Mouse (Mus musculus): ENCODE results near the gene Syne1. TPM values are rescaled to one million over a fixed set of nuclear protein-coding genes. Genes with fewer than 3 reads are reported as not detected.

Gene Syne1
- polyA plus RNA-seq, 1 experiment from 2014 or later: 3.6 TPM

DNA sequence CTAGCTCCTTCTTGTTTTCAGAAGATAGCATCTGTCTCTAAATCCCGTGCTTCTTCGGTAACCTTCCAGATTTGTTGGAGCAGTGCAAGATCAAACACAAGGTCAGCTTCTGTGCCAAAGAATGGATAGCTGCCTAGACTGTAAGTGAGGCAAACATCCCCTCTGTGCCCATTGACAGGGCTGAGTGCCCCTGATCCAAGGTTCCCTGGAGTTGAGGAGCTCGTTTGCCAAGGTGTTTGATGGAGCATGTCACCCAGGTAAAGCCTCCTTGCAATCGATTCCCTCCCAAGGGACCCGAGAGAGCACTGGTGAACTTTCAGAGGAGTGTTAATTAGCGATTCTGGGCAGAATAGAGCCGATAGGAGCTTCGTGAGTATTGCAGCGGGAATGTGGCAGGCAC is 523.0 kb downstream of the Syne1 start:
- ATAC-seq (ENCODE audit: low FRiP score, low TSS enrichment) (no peak), DNase-seq (ENCODE audit: low spot score) (no peak)
- Histone ChIP-seq H3K9me3 (ENCODE audit: control insufficient read depth, low read length) (no peaks in the 10 kb centered on the region), H3K4me2 (replicated peaks; ENCODE audit: low read depth) (no peak overlapping the region), H3K27me3 (ENCODE audit: control insufficient read depth, insufficient read depth, low read length) (no peaks in the 10 kb centered on the region), H3K27ac (replicated peaks) (no peak overlapping the region), H3K4me3 (ENCODE audit: low read depth, low read length) (no peak overlapping the region), H3K9ac (ENCODE audit: low read length) (no peak overlapping the region), H3K36me3 (ENCODE audit: control insufficient read depth, insufficient read depth, low read length) (no peaks in the 10 kb centered on the region; the same call in 1 of the 2 replicates), H3K4me1 (replicated peaks; ENCODE audit: control insufficient read depth, insufficient read depth) (no peaks in the 10 kb centered on the region)
- TF ChIP-seq EP300 (optimal IDR thresholded peaks at IDR 0.05) (no peak), CTCF (IDR thresholded peaks at IDR 0.05; ENCODE audit: low read depth) (no peak)
- 84% methylated on average over 9 of the region's 9 CpGs for WGBS

DNA sequence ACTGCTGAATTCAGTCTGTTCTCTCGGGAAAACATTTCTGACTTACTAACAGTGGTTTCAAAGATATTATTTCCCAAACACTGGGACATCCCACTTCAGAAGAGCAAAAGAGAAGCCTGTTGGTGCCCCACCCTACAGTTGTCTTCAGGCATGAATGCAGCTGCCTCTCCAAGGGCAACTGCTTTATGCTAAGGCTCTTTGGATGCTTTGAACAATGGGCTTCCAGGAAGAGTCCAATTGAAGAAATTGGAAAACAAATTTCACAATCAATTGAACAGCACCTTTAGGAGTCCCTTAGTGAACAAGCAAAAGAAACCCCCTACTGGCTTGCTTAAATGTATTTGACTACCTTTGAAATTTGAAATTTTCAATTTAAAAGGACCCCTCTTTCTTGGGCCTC is 524.1 kb downstream of the Syne1 start:
- Histone ChIP-seq H3K9ac (ENCODE audit: low read length) (no peak overlapping the region), H3K27me3 (ENCODE audit: control insufficient read depth, insufficient read depth, low read length) (no peaks in the 10 kb centered on the region), H3K27ac (replicated peaks) (no peak overlapping the region), H3K36me3 (ENCODE audit: control insufficient read depth, insufficient read depth, low read length) (no peaks in the 10 kb centered on the region; the same call in 1 of the 2 replicates), H3K4me2 (replicated peaks; ENCODE audit: low read depth) (no peak overlapping the region), H3K4me1 (replicated peaks; ENCODE audit: control insufficient read depth, insufficient read depth) (no peaks in the 10 kb centered on the region), H3K9me3 (ENCODE audit: control insufficient read depth, low read length) (no peaks in the 10 kb centered on the region), H3K4me3 (ENCODE audit: low read depth, low read length) (no peak overlapping the region)
- no peak for DNase-seq (ENCODE audit: low spot score)
- no peak for ATAC-seq (ENCODE audit: low FRiP score, low TSS enrichment)
- WGBS: 85% methylated on average over 1 of the region's 1 CpGs
- no peak for TF ChIP-seq EP300 (optimal IDR thresholded peaks at IDR 0.05)
- no peak for TF ChIP-seq CTCF (IDR thresholded peaks at IDR 0.05; ENCODE audit: low read depth)

DNA sequence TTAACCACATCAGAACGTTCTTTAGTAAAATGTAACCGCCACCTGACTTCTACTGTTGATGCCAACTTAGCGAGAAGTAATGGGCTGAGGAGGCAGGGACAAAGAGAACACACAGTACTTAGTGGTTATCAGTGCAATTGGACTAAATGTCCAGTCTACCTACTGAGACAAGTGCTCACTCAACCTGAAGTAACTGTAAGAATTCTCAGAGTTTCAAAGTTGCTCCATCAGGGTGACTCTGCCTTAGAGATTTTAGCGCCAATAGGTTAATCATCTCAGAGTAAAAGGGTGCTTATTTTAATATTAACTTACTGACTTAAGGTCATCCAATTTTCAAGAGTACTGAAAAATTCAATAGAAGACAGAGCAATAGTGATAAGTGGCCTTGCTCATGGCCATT is 525.4 kb downstream of the Syne1 start:
- no peaks in the 10 kb centered on the region for H3K27me3 ChIP-seq (ENCODE audit: control insufficient read depth, insufficient read depth, low read length)
- TF ChIP-seq EP300 (optimal IDR thresholded peaks at IDR 0.05): no peak
- TF ChIP-seq CTCF (IDR thresholded peaks at IDR 0.05; ENCODE audit: low read depth): no peak
- ATAC-seq (ENCODE audit: low FRiP score, low TSS enrichment) (no peak), DNase-seq (ENCODE audit: low spot score) (no peak)
- no peaks in the 10 kb centered on the region; the same call in 1 of the 2 replicates for H3K36me3 ChIP-seq (ENCODE audit: control insufficient read depth, insufficient read depth, low read length)
- H3K4me3 ChIP-seq (ENCODE audit: low read depth, low read length): no peak overlapping the region
- 91% methylated on average over 4 of the region's 4 CpGs for WGBS
- no peaks in the 10 kb centered on the region for H3K9me3 ChIP-seq (ENCODE audit: control insufficient read depth, low read length)
- no peak overlapping the region for H3K27ac ChIP-seq (replicated peaks)
- H3K4me2 ChIP-seq (replicated peaks; ENCODE audit: low read depth): no peak overlapping the region
- no peaks in the 10 kb centered on the region for H3K4me1 ChIP-seq (replicated peaks; ENCODE audit: control insufficient read depth, insufficient read depth)
- no peak overlapping the region for H3K9ac ChIP-seq (ENCODE audit: low read length)

DNA sequence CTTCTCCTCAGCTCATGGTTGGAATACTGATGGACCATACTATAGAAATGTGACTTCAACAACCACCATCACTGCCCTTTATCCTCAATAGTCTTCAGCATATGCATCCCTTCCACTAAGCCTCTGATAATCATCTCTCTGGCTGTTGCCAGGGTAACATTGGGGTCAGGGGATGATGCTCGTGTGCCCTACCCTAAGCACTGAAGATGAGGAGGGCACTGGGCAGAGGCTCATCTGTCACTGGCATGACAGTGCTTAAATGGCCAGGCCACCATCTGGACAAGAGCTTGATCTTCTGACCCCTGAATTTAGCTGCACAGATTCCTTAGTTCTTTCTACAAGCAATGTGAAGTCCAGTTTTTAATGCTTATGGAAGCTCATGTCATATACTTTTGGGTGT is 534.1 kb downstream of the Syne1 start:
- Histone ChIP-seq H3K27ac (replicated peaks) (no peak overlapping the region), H3K27me3 (ENCODE audit: control insufficient read depth, insufficient read depth, low read length) (no peaks in the 10 kb centered on the region), H3K4me2 (replicated peaks; ENCODE audit: low read depth) (no peak overlapping the region), H3K36me3 (ENCODE audit: control insufficient read depth, insufficient read depth, low read length) (no peaks in the 10 kb centered on the region), H3K4me1 (replicated peaks; ENCODE audit: control insufficient read depth, insufficient read depth) (no peaks in the 10 kb centered on the region), H3K4me3 (ENCODE audit: low read depth, low read length) (no peak overlapping the region), H3K9me3 (ENCODE audit: control insufficient read depth, low read length) (no peaks in the 10 kb centered on the region), H3K9ac (ENCODE audit: low read length) (no peak overlapping the region)
- no peak for TF ChIP-seq CTCF (IDR thresholded peaks at IDR 0.05; ENCODE audit: low read depth)
- TF ChIP-seq EP300 (optimal IDR thresholded peaks at IDR 0.05): no peak
- no peak for DNase-seq (ENCODE audit: low spot score)
- WGBS: 46% methylated on average over 1 of the region's 1 CpGs
- no peak for ATAC-seq (ENCODE audit: low FRiP score, low TSS enrichment)

DNA sequence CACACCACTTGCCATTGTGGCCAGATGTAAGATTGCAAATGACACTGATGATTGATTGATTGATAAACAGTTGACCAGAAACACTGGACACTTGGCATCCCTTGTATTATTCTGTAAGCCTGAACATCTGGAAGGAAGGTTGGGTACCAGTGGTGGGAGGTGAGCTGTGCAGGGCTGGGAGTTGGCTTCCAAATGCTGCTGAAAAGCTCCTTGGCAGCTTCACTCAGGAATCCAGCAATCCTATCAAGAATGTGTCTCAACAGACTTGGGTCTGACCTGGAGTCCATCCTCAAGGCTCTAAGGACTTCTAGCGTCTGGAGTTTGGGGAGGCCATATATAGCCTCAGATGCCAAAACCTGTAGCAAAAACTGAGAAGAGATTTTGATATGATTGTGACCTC is 536.3 kb downstream of the Syne1 start:
- WGBS: 63% methylated on average over 1 of the region's 1 CpGs
- DNase-seq (ENCODE audit: low spot score) (no peak), ATAC-seq (ENCODE audit: low FRiP score, low TSS enrichment) (no peak)
- no peaks in the 10 kb centered on the region for H3K36me3 ChIP-seq (ENCODE audit: control insufficient read depth, insufficient read depth, low read length)
- no peak overlapping the region for H3K4me3 ChIP-seq (ENCODE audit: low read depth, low read length)
- TF ChIP-seq EP300 (optimal IDR thresholded peaks at IDR 0.05): no peak
- TF ChIP-seq CTCF (IDR thresholded peaks at IDR 0.05; ENCODE audit: low read depth): no peak
- H3K27me3 ChIP-seq (ENCODE audit: control insufficient read depth, insufficient read depth, low read length): no peaks in the 10 kb centered on the region
- no peaks in the 10 kb centered on the region for H3K4me1 ChIP-seq (replicated peaks; ENCODE audit: control insufficient read depth, insufficient read depth)
- H3K27ac ChIP-seq (replicated peaks): no peak overlapping the region
- no peak overlapping the region for H3K9ac ChIP-seq (ENCODE audit: low read length)
- H3K9me3 ChIP-seq (ENCODE audit: control insufficient read depth, low read length): no peaks in the 10 kb centered on the region
- no peak overlapping the region for H3K4me2 ChIP-seq (replicated peaks; ENCODE audit: low read depth)

DNA sequence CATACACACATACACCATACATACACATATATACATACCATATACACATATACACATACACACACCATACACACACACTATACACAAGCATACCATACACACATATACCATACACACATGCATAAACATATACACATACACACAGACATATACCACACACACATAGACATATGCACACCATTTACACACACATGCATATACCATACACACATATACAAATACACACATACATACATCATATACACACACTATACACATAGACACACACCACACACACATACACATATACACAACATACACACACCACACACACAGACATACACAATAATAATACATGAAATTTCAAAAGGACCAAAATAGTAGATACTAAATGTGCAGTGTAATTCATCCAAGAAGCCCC is 539.3 kb downstream of the Syne1 start:
- Histone ChIP-seq H3K36me3 (ENCODE audit: control insufficient read depth, insufficient read depth, low read length) (no peaks in the 10 kb centered on the region), H3K4me1 (replicated peaks; ENCODE audit: control insufficient read depth, insufficient read depth) (no peaks in the 10 kb centered on the region), H3K4me3 (ENCODE audit: low read depth, low read length) (no peak overlapping the region), H3K27me3 (ENCODE audit: control insufficient read depth, insufficient read depth, low read length) (no peaks in the 10 kb centered on the region), H3K4me2 (replicated peaks; ENCODE audit: low read depth) (no peak overlapping the region), H3K9me3 (ENCODE audit: control insufficient read depth, low read length) (no peaks in the 10 kb centered on the region), H3K27ac (replicated peaks) (no peak overlapping the region), H3K9ac (ENCODE audit: low read length) (no peak overlapping the region)
- TF ChIP-seq EP300 (optimal IDR thresholded peaks at IDR 0.05): no peak
- TF ChIP-seq CTCF (IDR thresholded peaks at IDR 0.05; ENCODE audit: low read depth): no peak
- ATAC-seq (ENCODE audit: low FRiP score, low TSS enrichment) (no peak), DNase-seq (ENCODE audit: low spot score) (no peak)
